Mouse (Mus musculus): ENCODE data around the gene Trim63.

GRCm38 (mm10) chr4:134351329-134352260 is 36.7 kb downstream of the Trim63 start:
- TF ChIP-seq CTCF (IDR thresholded peaks at IDR 0.05; ENCODE audit: extremely low read depth, insufficient read depth, low read length), result no peak
- TF ChIP-seq POLR2A (IDR thresholded peaks at IDR 0.05; ENCODE audit: extremely low read depth, insufficient read depth, low read length), result no peak

Data from cortical plate, adult 2 months (tissue).